Mouse (Mus musculus): Measurements from ENCODE around the gene Zfp609. TPM values are rescaled to one million over a fixed set of nuclear protein-coding genes. Genes with fewer than 3 reads are reported as not detected.
A peak's percentile ranks its signal among the peaks of the same experiment; 100 is the strongest.
"Not testable (repeated sequence)": the region's sequence is repeated elsewhere in the genome, so short reads cannot be mapped to it uniquely, and the experiment has no call there.

Zfp609 gene
- polyA plus RNA-seq, 1 experiment from 2014 or later: 2.0 TPM

DNA sequence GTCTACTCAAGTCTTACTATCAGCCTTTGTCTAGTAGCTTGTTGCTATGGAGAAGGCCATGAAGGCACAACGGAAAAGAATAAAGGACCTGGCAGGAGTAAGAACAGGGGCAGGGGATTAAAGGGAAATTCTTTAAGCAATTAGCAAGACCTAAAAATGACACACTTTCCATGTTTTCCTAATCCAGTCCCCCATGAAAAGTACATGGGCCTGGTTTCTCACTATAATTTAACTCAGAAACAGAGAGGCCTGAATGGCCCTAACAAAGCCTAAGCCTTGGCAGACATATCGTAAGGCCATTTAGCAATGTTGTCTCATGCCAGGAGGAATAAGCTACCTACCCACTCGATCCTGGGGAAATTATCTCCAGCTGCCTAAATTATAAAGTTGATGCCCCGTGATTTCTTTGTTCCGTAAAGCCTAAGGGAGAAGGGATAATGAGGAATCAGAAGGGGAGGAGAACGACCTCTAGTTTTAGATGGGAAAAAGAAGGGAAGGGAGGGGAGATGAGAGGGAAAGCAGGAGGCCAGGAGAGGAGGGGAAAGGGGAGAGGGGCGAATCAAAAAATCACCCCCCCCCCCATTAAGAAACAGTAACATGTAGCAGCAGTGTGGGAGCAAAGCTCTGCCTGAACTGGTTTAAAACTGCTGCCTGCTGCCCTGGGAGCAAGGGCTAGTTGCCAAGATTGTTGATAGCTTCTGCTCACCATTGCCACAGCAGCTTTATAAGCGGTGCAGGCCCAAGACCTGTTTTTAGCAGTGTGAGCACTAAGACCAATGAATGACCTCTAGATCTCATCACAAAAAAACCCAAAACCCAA is 102.7 kb downstream of the Zfp609 start:
- DNase-seq (ENCODE audit: low spot score): no peak

DNA sequence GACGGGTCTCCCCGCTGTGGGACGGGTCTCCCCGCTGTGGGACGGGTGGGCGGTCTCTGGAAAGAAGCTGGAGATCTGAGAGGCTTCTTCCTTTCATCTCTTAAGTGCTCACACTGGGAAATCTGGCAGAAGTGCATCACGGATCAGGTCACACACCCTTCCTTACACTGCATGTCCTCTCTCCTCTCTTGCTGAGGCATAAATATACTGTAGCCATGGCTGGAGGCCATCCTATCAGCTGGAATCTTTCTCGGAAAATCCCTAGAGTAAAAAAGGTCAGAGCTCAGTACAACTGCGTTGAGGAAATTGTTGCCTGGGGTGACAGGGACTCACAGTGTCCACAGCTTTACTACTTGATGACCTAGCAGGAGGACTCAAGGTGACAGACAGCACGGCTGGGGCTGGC is 106.2 kb downstream of the Zfp609 start:
- DNase-seq (ENCODE audit: low spot score): no peak

DNA sequence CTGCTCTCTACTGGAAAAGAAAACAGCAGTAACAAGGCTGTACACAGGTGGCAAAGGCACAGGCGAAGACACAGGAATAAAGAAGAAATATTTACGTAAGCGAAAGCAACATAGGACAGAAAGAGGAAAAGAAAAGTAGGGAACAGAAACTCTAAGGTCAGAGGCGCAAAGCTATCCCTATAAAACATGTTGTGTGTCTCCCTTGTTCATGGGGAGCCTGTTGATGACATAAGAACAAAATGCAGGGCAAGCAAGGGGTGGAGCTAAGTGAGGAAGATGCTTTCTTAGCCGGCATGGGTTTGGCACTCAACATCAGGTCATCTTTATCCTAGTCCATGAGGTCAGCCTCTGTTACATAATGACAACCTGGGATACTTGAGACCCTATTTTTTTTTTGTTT is 109.2 kb downstream of the Zfp609 start:
- no peak for DNase-seq (ENCODE audit: low spot score)

DNA sequence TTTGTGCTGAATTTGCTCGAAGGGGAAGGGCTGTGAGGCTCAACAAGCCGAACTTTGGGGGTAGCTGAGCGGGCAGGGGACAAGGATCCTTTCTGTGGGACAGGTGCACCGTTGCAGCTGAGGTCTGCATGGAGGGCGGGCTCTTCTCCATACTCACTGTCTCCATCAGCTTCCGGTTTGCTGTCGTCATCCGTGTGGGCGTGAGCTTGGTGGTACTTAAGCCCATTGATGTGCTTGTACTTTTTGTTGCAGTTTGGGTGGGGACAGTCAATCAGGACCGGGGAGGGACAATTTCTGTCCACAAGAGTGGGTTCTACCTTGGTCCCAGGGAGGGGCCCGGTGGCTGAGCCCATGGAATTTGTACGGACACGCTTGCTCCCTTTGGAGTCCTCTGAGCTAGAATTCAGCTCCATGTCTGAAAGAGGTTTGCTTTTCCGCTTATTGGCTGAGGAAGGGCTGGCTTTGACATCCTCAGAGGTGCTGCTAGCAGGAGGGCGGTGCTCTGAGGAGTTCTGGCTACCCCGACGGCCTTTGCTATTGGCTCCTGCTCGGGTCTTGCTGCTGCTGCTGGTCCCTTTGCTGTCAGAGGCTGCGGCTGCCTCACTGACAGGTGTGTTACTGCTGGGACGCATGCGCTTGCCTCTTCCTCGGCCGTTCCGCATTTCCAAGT is 123.3 kb downstream of the Zfp609 start:
- DNase-seq (ENCODE audit: low spot score): no peak

DNA sequence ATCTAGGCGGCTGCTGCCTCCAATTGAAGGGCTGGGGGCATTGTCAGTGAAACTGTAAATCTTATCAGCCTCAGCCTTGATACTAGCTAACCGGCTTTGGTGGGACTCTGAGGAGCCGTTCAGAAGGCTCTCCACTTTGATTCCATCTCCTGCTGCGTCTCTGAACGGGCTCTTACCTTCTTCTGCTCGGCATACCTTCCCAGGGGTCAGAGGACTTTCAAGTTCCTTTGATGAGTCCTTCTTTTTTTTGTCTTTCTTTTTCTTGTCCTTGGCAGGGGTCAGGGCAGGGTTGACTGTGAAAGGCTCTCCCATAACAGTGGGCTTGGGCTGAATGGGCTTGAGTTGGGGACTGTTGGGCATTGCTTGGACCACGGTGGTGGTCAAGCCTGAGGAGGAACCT is 124.1 kb downstream of the Zfp609 start:
- no peak for DNase-seq (ENCODE audit: low spot score)

DNA sequence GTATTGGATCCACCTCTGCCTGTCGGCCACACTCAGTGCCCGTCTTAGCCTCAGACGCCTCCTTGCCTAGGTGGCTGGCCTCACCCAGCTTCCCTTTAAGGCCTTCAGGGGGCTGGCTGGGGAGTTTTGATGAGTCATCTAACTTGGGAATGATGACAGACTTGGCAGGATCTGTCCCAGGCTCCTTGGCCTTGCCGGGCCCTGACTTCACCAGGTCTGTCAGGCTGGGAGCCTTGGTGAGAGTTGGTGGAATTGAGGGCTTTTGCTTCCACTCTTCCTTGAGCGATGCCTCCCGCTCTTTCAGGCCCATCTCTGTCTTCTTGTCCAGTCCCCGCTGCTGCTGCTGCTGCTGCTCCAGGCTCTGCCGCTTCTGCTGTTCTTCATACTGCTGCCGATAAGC is 125.1 kb downstream of the Zfp609 start:
- DNase-seq (ENCODE audit: low spot score): no peak

DNA sequence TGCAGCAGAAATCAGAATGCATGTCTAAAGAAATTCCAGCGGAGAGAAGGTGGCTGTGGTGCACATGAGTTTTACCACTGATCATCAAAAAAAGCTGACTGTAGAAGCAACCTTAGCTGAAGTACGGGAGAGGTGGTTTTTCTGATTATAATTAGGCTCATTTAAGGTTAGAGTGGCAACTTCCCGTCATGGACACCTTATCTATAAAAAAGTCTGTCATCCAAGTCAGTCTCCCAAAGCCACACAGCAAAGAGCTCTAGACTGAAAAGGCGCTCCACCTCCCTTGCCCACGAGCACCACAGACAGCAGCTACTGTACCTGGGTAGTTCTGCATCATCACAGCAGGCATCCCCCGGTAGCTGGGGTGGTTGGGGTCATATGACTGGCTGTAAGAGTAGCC is 126.9 kb downstream of the Zfp609 start:
- no peak for DNase-seq (ENCODE audit: low spot score)

DNA sequence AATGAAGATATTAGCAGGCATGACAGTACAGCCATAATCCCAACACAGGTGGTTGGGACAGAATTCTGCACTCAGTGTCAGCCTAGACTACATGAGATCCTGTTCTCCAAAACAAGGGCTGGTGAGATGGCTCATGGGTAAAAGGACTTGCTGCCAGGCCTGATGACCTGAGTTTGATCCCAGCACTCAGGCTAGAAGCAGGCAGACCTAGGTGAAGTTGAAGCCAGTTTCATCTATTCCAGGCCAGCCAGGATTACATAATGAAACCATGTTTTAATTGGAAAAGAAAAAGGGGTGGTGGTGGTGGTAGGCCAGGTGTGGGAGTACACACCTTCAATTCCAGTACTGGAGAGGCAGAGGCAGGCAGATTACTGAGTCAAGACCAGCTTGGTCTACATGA is 129.4 kb downstream of the Zfp609 start:
- no peak for DNase-seq (ENCODE audit: low spot score)

DNA sequence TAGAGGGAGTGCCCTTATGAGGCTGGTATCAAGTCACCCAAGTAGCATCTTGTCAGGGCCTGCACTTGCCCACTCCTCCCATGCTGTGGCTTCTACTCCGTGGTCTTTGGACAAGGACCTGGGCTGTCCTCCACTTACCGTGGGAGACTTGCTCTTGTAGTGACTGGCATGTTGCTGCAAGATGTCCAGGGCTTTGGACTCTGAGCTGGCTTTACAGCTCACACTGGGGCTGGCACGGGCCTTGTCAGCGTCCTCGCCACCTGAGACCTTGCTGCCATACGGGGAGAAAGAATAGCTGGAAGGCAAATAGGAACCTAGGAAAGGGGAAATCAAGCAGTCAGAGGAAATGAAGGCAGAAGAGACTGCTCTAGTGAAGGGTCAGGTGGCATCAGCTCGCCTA is 130.0 kb downstream of the Zfp609 start:
- DNase-seq (ENCODE audit: low spot score): no peak

DNA sequence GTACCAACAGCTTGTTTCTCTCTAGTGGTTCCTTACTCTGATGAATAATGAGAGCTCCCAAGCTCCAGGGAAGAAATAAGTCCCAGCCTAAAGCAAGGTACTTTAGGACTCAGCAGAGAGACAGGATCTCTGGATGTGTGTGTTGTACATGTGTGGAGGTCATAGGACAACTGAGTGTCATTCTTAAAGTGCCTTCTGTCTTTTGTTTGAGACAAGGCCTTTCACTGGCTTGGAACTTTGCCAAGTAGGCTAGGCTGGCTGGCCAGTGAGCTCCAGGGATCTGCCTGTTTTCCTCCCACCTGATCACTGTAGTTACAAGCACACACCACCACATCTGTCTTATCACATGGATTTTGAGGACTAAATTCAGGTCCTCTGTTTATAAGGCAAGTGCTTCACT is 131.0 kb downstream of the Zfp609 start:
- no peak for DNase-seq (ENCODE audit: low spot score)

DNA sequence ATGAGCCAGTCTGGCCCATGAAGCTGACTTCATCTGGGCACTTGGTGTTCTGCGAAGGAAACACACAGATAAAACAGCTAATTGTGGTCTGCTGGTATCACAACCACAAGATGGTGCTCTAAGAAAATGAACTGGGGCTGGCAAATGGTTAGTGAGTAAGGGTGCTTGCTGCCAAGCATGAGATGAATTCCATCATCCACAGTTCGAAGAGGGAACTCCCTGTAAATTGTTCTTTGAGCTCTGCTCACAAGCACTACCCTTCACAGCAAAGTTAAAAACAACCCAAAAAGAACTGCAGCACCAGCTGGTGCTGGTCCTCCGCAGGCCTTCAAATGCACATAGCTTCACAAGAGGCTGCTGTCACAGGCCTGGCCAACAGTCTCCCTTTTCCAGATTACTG is 131.7 kb downstream of the Zfp609 start:
- DNase-seq (ENCODE audit: low spot score): no peak

DNA sequence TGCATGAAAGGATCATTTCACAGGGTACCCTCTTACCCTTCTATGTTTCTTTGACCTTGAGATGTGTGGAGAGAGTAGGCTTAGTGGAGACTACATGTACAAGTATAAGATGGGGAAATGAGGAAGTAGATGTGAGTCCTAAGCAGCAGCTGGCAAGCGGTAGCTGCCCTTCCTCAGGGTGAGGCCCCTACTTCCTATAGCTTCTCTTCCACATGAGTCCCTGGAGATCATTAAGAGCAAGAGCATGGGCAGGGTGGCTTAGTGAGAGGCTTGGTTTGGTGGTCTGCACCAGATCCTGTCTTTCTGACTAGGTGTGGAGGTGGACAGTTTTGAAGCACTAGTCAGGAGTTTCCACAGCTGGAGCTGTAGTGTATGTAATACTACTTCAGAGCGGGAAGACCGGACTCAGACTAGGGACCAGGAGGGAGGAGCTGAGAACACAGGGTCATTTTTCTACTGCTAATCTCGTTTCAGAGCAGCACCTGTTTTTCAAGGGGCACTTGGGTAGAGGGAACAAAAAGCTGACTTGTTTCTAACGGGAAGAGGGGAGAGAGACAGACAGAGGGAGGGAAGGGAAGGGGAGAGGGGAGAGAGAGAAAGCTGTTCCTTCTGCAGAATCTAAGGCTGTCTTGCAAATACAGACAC is 134.3 kb downstream of the Zfp609 start:
- no peak for DNase-seq (ENCODE audit: low spot score)

DNA sequence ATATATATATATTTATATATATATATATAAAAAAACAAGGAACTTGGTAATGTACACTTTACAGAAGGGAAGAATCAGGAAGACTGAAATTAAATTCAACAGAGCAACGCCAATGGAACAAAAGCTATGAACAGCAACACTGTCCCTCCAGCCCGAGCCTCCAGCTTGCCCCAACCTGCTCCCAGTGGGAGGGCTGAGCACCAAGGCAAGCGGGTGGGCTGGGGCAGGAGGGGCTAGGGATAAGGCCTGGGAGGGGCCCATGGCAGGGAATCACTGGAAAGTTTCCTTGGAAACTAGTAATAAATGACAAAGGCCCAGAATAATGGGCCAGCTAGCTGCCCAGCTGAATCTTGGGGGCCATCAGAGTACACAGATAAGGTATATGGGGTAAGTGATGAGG is 134.9 kb downstream of the Zfp609 start:
- no peak for DNase-seq (ENCODE audit: low spot score)

DNA sequence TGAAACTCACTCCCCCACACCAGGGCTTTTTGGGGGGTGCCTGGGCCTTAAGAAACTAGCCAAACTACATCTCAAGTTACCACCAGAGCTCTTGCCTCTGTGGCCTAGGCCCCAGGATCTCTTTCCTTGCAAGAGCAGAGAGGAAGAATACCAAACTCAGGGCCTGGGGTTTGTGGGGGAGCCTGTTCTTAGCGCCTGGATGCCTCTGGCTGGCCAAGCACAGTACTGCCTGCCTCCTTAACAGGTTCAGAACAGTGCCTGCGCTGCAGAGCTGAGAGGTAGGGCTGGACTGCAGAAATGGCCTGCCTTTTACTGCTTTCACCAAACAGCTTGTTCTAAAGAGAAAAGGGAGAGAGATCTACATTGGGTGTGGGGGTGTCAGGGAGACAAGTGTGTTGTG is 137.5 kb downstream of the Zfp609 start:
- DNase-seq (ENCODE audit: low spot score): not testable (repeated sequence)

DNA sequence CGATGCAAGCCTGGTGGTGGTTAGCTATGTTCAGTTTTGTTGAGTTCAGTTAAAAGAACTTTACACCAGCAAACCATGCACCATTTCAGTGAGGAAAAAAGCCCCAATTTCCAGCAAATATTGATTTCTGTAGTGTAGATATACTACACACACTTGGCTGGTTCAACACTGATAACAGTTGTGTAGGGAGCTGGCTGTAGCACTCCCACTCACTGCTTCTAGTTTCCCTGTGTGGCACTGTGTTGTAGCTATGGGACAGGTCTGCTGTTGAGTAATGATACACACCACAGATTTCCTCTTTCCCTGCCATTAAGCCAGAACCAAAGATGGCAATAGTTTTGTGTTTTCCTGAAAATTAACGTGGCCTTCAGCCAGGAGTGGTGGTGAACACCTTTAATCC is 142.7 kb downstream of the Zfp609 start:
- DNase-seq (ENCODE audit: low spot score): no peak

DNA sequence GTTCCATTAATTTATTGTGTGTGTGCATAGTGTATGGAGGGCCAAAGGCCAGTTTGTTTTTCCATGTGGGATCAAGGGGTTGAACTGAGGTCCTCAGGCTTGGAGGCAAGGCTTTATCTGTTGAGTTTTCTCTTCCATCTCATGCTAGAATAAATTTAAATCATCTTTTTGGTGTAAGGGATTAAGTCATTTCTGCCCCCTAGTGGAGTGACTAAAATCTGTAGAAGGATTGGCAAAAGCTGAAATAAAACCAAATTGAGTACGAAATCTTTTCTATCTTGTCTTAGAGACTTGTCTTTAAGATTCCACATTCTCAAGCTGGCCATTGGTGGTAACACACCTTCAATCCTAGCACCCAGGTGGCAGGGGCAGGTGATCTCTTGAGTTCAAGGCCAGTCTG is 144.4 kb downstream of the Zfp609 start:
- DNase-seq (ENCODE audit: low spot score): peak; percentile 49

DNA sequence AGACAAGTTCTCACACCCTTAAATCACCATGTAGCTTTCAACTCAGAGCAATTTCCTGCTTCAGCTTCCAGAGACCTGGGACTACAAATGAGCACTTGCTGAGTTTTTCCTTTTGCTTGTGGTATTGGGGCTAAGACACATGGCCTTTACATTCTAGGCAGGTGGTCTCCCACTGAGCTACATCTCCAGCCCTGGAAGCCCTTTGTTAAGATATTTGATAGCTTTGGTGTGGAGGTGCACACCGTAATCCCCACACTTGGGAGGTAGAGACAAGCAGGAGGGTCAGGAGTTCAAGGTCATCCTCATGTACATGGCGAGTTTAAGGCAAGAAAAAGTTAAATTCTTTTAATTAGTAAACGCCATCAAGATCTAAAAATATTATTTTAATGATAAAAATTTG is 145.2 kb downstream of the Zfp609 start:
- DNase-seq (ENCODE audit: low spot score): no peak

DNA sequence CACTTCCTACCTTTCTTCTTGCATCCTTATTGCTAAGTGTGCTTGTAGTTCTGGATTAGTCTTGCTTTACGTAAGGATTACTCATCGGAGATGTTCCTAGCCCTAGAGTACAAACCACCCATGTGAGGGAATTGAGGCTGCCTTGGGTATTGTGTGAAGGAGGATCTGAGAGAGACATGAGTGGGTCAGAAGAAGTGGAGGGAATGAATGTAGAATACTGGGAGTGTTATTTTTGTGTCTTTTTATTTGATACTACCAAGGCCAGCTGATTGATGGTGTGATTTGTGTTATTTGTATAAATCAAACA is 145.8 kb downstream of the Zfp609 start:
- DNase-seq (ENCODE audit: low spot score): no peak

DNA sequence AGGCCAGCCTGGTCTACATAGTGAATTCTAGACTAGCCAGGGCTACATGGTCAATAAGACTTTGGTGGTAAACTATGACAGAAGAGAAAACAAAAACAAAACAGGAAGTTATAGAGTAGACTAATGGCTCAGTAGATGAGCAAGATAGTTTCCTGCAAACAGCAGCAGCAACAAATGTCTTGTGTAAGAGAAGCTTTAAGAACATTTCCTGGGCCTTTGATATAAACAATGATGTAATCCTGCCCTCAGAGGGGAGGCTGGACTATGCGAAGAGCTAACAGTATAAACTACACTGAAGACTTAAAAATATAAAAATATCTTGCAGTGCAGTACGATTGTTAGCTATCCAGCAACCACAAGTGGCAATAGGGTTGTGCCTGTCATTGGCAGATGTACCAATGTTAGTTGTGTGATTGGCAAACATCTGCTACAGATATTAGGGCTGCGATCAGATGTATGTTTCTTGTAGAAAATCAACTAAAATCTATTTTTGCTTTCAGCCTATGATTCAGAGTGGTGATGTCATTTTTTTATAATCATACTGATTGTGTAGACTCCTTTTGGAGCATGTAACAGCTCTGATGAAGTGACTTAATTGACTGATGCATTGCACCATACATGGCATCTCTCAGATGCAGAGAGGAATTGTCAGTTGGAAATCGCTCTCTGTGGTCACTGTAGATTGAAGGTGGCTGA is 146.3 kb downstream of the Zfp609 start:
- no peak for DNase-seq (ENCODE audit: low spot score)

DNA sequence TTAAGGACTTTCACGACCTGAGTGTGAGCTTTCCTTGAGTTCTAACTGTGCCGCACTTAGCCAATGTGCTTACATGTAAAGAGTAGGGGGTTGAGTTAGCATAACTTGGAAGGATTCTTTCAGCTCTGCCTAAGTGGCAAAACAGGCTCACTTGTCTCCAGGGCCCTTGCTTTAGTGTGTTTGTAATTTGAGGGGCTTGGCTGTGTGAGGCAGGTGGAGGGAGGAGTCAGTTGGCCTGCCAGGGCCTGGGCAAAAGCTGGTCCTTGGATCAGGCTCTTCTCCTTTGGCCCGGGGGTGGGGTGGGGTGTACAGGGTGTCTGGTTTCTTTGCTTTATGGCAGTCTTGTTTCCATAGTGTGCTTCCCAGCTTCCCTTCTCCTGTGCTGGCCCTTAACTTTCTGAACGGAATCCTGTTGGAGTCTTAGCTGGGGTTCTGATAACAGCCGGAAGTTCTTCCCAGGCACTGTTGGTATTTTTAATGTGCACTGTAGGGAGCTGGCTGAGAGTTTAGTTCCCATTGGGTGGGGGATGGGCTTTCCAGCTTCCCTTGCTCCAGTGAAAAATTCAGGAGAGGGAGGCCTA is 148.1 kb downstream of the Zfp609 start:
- DNase-seq (ENCODE audit: low spot score): no peak

DNA sequence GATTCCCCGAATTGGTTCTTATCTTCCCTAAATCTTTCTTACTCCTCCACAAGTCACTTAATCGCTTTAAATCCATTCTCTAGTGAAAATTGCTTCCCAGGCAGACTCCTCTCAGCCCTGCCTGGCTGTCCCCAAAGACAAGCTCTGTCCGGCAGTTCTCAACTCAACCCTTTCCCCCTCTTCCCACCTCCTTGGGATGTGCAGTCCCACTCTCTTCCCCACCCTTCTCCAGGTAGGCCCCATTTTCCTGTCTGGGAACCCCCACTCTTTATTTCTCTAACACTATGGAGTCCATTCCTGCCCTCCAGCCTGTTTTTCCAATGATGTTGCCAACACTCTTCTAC is 150.3 kb downstream of the Zfp609 start:
- DNase-seq (ENCODE audit: low spot score): no peak
